Mouse (Mus musculus) bone marrow, adult 2 months (tissue): ENCODE results near the gene Faim. TPM values are rescaled to one million over a fixed set of nuclear protein-coding genes. Genes with fewer than 3 reads are reported as not detected.

ENCODE experiments used
- H3K27ac ChIP-seq: fragments of 200-500 bp; 2 replicates; pipeline ENCODE4 v1.5.1; 2012; ENCODE audit warnings: low read depth, mild to moderate bottlenecking, control low read depth, inconsistent platforms, low read length; ENCODE audit not compliant: control insufficient read depth, poor library complexity, insufficient read depth
- H3K4me1 ChIP-seq: fragments of 200-500 bp; 2 replicates; pipeline ENCODE4 v1.6.1; 2011; ENCODE audit warnings: low read length; ENCODE audit not compliant: control insufficient read depth, insufficient read depth
- H3K4me3 ChIP-seq: fragments of 200-500 bp; replicated peaks from 2 replicates; pipeline ENCODE3; 2011; ENCODE audit warnings: mild to moderate bottlenecking, low read depth, low read length, control low read depth; ENCODE audit not compliant: control insufficient read depth
- CTCF ChIP-seq: fragments of 200-500 bp; IDR thresholded peaks from 2 replicates; pipeline ENCODE4 v1.5.1; 2011; ENCODE audit warnings: low read length, control low read depth; ENCODE audit not compliant: control insufficient read depth, insufficient read depth
- POLR2A ChIP-seq: fragments of 200-500 bp; IDR thresholded peaks from 2 replicates; pipeline ENCODE4 v1.6.1; 2011; ENCODE audit warnings: low read depth, mild to moderate bottlenecking, control low read depth, low read length, borderline replicate concordance; ENCODE audit not compliant: control insufficient read depth
- WGBS: fragments of 180-500 bp; shearing (Covaris S2); methylation state at CpG from one replicate; pipeline ENCODE4 v1.1.7; 2018; 5-methylcytosine and 5-hydroxymethylcytosine counted together
- polyA plus RNA-seq: library from polyadenylated mRNA; stranded (reverse); fragments of >200 nt; gene quantifications from 2 replicates; pipeline ENCODE4 v1.2.4, GENCODE M21; 2011; ENCODE audit warnings: low replicate concordance; ENCODE audit not compliant: missing spikeins, insufficient read depth, insufficient read length

The Faim gene
- 11.9 and 13.4 TPM in 2 replicates for polyA plus RNA-seq

- under 1% methylated on average over 45 of the region's 45 CpGs for WGBS
- Histone ChIP-seq H3K4me3 (peak within 1 kb of the TSS; percentile 67), H3K4me1 (no peaks in the 10 kb centered on the region), H3K27ac (peak within 1 kb of the TSS; percentile 40; the same call in 1 of the 2 replicates)
- peak; percentile 82 for TF ChIP-seq POLR2A
- TF ChIP-seq CTCF = 0 out of 2 replicates have a peak, but pooled peaks have one; percentile 6
Observed at GRCm38 (mm10) chr9:98985800-98986475, at the start of gene Faim. TSS of gene Faim (plus strand) at chr9:98986373.

- Histone ChIP-seq H3K27ac (no peak overlapping the region), H3K4me3 (no peak overlapping the region), H3K4me1 (no peaks in the 10 kb centered on the region)
- TF ChIP-seq POLR2A = no peak
- no peak for TF ChIP-seq CTCF
- 24% methylated on average over 2 of the region's 2 CpGs for WGBS
Observed at GRCm38 (mm10) chr9:98939290-98939689, 46.9 kb upstream of the Faim start.

- WGBS = 2% methylated on average over 40 of the region's 40 CpGs
- H3K4me3 ChIP-seq = no peak overlapping the region
- H3K27ac ChIP-seq = no peak overlapping the region
- no peaks in the 10 kb centered on the region; the same call in 1 of the 2 replicates for H3K4me1 ChIP-seq
- TF ChIP-seq POLR2A (no peak), CTCF (no peak)
Observed at GRCm38 (mm10) chr9:98952171-98953050, 33.8 kb upstream of the Faim start.

GRCm38 (mm10) chr9:98953291-98953690 is 32.9 kb upstream of the Faim start:
- Histone ChIP-seq H3K4me1 (no peaks in the 10 kb centered on the region; the same call in 1 of the 2 replicates), H3K4me3 (no peak overlapping the region), H3K27ac (no peak overlapping the region)
- 13% methylated on average over 4 of the region's 4 CpGs for WGBS
- TF ChIP-seq CTCF (no peak), POLR2A (no peak)

GRCm38 (mm10) chr9:98953830-98954229 is 32.3 kb upstream of the Faim start:
- WGBS = 7% methylated on average over 9 of the region's 9 CpGs
- no peak overlapping the region for H3K27ac ChIP-seq
- H3K4me3 ChIP-seq = no peak overlapping the region
- TF ChIP-seq POLR2A (no peak), CTCF (no peak)
- H3K4me1 ChIP-seq = no peaks in the 10 kb centered on the region; the same call in 1 of the 2 replicates

GRCm38 (mm10) chr9:98954391-98955102 is 31.6 kb upstream of the Faim start:
- 4% methylated on average over 33 of the region's 33 CpGs for WGBS
- H3K27ac ChIP-seq = no peak overlapping the region
- H3K4me1 ChIP-seq = no peaks in the 10 kb centered on the region; the same call in 1 of the 2 replicates
- no peak overlapping the region for H3K4me3 ChIP-seq
- TF ChIP-seq POLR2A (no peak), CTCF (no peak)

- Histone ChIP-seq H3K4me3 (no peak within 1 kb of the TSS), H3K27ac (no peak within 1 kb of the TSS; the same call in 1 of the 2 replicates), H3K4me1 (no peaks in the 10 kb centered on the region; the same call in 1 of the 2 replicates)
- TF ChIP-seq CTCF = no peak
- no peak for TF ChIP-seq POLR2A
- WGBS = 1% methylated on average over 58 of the region's 58 CpGs
Observed at GRCm38 (mm10) chr9:98955103-98955715, 31.0 kb upstream of the Faim start, which contains the start of gene Foxl2. TSS of gene Foxl2 (plus strand) at chr9:98955288.
